Mouse (Mus musculus): ENCODE measurements around the gene Retsat.

Gene Retsat

DNA sequence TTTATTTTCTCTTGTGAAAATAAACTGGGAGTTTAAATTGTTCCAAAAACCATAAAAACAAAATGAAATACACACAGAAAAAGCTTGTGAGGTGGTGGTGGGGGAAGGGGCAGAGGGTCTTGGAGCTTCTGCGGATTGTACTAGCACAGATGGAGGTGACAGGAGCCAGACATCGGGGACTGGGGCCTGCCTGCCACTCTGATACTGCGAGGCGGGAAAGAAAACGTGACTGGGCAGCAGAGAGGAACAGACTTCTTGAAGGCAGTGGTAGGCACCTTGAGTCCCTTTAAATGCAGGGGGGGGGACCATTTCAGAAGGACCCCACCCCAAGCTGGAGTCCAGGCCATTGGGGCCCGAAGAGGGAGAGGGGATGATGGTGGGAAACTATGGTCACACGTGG lies 28.1 kb downstream of the Retsat start:
- DNase-seq: no peak

DNA sequence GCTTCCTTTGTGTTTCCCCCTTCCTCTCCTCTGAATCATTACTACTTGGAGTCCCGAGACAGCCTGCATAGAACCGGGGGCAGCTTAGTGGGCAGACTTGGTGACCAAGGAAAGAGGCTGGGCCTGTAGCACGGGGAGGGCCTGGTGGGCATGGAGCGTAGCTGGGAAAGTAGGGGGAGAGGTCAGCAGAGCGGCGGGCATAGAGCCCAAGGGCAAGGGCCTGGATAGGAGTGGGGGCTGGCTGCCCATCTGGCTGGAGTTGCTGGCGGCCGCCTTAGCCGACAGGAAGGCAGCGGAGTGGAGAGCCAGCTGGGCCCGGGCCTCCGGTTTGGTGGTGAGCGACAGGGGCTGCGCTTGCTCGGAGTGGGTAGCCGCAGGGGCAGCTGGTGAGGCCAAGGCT lies 29.0 kb downstream of the Retsat start:
- peak; percentile 48 to 80 for DNase-seq

DNA sequence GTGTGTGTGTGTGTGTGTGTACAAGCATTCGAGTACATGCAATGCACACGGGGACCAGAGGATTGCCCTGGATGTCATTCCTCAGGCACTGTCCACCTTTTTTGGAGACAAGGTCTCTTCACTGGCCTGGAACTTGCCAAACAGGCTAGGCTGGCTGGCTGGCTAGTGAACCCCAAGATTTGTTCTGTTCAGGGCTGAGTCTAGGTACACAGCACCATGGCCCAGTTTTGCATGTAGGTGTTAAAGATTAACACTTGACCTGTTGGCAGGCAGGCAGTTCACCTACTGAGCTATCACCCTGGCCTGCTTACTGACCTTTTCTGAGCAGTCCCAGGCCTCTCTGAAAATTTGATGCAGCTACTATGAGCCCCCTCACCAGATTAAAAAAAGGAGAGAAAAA lies 32.1 kb downstream of the Retsat start:
- DNase-seq: peak; percentile 71 to 85

DNA sequence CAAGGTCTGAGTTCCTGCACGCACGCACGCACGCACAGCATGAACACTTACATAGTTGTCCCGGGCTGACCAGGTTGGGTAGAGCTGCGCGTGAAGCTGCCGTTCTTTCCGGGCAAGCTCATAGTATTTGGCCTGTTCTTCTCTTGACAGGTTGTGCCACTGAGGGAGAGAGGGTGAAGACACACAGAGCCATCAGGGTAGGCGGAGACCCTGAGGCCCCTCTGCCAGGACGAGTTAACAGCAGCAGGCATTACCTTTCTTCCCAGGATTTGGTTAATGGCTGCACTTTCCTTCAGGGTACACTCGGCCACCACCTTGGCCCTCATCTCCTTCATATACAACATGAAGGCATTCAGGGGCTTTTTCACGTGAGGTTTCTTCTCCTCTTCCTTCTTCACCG lies 32.7 kb downstream of the Retsat start:
- peak in 1 of 2 experiments; percentile 33 for DNase-seq

DNA sequence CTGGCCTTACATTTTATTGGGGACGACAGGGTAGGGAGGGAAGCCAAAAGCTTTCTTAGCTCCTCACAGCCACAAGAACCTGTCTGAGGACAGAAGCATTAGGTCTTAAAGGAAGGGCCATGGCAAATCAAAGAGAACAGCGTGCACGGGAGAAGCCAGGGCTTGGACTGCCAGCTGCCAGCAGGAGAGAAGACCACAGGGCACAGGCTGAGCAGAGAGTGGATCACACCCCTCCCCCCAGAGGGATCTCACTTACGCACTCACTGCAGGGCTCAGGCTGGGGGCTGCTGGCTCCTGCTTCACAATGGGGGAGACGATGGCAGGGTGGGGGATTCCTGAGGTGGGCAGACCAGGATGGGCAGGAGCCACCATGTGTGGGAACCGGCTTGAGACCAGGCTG lies 33.4 kb downstream of the Retsat start:
- DNase-seq: no peak

DNA sequence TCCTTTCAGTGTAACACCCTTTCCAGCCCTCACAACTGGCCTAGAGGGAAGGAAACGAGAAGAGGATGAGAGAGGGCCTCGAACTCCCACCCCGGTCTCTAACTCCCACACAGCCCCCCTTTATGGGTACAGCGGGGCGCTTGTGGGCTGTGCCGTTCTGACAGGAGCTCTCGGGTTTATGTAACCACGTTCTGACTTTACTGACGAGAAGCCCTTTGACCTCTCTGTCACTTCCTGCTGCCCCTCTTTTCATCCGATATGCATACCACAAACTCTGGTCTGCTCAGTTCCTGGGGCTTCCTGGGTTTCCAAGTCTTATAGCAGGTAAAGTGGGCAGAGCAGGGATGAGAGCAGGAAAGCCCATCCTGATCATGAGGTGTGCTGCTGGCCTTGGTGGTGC lies 36.0 kb downstream of the Retsat start:
- no peak for DNase-seq

DNA sequence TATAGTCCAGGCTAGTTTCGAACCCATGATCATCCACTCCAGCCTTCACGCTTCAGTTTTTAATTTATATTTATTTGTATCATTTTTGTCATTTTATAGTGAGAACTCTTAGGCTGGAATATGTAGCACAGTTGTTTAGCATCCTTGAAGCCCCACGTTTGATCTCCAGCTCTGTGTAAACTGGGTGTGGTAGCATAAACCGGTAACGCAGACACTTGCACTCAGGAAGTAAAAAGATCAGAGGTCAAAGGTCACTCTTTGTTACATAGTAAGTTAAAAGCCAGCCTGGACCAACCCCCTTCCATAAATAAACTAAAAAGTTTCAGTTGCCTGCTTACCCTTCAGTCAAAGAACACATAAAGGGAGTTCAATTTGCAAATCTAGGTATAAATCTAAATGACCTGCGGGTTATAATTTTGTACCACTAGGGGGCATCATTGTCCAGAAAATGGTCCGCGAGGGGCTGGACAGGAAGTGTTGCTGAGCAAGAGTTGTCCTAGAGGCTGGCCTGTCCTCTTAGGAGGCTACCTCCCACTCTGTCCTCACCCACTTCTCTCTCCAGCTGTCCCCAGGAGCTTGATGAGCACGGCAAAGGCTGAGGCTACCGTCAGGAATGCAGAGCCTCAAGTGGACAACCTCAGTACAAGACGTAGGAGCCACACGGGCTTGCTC lies 37.6 kb downstream of the Retsat start:
- peak; percentile 67 to 74 for DNase-seq

DNA sequence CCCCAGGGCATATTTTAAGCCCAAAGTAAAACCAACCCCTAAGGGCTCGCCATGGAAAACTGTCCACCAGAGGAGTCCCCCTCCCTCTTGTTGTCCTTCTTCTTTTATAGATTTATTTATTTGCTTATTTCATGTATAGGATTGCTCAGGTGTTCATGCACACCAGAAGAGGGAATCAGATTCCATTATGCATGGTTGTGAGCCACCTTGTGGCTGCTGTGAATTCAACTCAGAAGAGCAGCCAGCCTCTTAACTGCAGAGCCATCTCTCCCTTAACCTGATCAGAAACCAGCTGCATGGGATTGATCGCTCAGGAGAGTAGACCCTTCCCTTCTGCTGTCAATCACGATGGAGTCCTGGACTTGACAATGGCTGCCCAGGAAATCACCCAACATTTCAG lies 38.7 kb downstream of the Retsat start:
- peak in 1 of 2 experiments; percentile 54 for DNase-seq

DNA sequence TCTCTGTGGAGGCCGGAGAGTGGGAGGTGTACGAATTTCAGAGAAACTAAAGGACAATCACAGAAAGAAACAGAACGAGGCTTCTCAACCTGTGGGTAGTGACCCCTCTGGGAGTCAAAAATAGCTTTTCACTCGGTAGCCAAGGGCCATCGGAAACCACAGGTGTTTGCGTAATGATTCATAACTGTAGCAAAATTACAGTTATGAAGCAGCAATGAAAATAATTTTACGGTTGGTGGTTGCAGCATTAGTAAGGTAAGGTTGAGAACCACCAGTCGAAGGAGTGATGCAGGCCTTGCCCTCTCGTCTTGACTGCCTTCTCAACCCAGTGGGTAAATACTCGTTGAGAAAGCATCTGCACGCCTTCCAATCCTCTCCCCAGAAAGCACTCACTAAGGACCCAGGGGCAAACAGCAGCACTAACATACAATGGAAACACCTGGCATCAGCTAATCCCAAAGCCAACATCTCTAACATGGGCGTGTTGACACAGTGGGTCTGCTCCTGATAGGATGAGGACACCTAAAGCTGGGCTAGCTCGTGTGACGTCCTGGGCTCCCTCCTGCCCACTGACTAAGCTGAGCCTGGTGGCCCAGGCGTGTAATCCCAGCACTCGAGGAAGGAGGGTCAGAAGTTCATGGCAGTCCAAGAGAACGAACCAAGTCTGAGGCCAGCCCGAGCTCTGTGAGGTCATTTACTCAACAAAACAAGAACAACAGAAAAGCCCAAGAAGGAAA lies 43.1 kb downstream of the Retsat start:
- DNase-seq: no peak

DNA sequence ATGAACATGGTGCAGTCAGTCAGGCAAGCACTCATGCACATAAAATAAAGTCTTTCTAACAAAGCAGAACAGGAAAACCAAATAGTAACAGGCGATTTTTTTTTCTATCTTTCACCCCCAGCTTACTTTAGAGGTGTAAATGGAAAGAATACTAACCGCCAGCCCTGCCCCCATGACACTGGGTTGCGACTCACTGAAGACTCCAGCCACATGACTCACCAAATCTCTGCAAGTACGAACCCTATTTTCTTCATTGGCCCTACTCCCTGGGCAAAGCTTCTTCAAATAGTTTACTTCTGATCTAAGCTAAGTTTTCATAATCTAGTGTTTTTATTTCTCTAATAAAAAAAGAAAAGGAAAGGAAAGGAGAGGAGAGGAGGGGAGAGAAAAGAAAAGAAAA lies 46.3 kb downstream of the Retsat start:
- DNase-seq: no peak

DNA sequence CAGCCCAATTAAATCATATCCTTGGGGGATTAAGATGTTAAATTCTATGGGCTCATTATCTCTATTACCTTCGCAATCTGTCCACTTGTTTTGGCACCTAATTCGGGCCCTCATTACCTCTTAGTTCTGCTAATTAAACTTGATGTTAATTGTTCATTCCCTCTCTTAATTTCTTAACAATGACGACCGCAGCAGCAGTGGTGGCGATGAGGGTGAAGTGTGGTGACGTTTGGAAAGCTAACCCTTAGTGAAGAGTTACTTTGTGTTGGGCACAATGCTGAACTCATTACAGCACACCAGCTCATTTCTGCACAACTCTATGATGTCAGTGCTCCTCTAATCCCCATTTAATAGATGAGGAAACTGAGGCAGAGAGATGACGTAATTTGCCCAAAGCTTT lies 47.1 kb downstream of the Retsat start:
- no peak for DNase-seq

DNA sequence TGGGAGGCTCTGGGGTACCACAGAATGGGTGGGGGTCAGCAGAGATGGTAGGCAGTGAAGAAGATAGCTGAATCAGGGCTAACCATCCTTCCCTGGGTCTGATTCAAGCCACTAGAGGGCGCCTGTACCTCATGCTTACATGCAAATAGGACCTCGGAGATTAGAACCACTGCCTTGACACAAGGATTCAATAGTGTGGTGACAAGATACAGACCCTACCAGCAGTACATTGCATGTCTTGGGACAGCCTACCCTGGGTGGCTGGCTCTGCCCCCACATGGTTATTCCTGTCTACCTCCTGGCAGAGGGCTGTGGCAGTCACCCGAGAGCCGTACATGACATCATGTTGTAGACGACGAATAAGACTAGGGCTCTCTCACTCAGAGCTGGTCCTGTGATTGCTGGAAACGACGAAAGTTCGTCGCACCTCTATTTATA lies 49.1 kb downstream of the Retsat start:
- DNase-seq: peak; percentile 70 to 88

DNA sequence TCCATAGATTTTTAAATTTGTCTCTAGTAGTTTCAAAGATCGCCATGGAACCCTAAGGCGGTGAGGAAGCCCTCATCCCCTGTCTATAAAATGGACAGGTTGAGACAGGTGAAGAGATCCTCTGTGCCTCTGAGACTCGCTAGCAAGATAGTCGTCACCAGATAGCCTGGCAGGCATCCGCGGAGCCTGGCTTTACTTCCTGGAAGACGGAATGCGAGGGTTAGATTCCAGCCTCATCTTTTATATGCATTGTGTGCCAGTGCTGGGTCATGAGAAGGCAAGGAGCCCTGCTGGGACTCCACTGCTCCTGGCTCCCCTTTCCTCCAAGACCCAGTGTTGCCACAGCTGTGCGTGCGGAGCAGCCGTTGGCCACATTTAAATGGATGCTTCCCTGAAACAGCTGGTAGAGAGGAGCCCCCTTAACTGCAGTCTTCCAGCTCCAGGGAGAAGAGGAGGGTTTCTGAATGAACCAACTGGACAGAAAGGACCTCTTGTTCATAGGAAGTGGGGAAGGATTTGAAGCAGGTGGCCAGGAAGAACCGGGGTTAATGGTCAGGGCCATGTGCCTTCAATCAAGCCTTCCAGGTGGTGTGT lies 49.8 kb downstream of the Retsat start:
- no peak for DNase-seq

DNA sequence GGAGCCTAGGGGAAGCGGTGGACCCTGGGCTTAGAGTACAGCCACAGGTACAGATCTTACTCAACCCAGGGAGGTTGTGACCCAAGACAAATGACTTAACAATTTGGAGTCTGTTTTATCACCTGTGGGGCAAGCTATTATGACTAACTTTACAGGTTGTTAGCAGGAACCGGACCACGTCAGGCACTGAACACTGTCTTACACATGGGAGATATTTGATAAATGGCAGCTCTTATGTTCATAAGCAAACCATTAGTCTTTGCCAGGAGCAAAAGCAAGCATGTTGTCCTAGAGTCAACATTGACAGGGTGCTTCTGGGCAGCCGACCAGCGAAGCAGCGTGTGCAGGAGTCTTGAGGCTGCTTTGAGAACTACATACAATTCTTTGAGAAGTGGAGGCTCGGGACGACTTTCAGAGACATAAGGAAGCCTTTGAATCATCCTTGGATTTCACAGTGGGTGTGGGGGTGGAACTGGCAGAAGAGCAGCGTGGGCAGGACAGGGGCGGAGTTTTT lies 52.1 kb downstream of the Retsat start:
- peak in 1 of 2 experiments; percentile 35 for DNase-seq

DNA sequence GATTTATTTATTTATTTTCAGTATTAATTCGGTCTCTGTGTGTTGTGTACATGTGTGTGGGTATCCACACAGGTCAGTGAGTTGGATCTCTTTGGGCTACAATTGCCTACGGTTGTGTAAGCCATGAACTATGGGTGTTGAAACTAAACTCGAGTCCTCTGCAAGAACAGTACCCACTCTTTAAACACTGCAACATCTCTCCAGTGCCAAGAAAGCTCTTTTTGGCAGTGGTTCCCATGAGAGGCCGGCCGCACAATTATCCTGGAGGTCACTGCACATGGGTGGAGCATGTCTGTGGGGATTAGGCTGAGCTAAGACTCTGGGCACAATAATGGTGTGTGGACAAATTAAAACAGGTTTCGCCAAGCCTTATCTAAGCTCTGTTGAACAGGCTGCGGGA lies 55.1 kb downstream of the Retsat start:
- DNase-seq: peak; percentile 62 to 68

DNA sequence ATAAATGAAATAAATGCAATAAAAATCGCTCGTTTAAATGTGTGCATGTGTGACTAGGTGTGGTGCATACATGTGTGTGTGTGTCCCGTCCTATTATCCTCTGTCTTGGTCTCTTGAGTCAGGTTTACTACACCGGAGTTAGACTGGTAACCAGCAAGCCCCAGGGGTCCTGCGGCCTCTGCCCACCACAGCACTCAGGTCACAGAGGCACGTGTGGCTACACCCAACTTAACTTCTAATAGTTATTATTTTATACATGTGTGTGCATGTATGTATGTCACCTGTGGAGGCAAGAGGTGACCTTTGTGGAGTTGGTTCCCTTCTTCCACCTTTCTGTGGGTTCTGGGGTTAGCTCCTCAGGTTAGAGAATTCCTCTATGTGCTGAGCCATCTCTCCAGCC lies 56.1 kb downstream of the Retsat start:
- DNase-seq: no peak

DNA sequence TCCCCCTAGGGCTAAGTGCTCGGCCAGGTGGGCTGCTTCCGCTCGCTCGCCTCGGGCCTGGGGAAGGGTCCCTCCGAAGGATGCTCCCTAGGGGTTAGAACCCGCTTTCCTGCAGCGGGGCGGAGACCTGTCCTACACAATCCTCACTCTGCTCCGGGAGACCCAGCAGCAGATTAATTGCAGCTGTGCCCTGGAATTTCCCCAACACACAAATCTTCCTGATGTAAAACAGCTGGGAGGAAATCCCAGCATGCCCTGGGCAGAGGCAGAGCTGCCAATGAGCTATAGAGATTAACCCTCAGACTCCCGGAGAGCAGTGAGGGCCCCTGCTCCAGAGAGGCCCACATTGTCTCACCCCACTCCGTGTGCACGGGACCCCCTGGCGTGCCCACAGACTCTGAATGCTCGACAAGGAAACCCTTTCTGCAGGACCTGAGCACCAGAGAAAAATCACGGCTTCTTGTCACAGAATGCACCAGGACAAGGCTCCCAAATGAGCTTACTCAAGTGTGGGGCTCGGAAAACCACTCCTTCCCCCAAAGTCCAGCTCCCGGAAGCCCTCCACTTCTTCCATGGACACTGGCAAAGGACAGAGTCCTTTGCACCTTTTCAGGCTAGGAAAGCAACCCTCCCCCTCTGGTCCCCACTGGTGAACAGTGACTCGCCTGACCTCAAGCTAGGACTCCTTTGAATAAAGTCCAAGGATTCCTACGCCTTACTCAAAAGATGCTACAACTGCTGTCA lies 57.2 kb downstream of the Retsat start:
- peak; percentile 82 to 86 for DNase-seq

DNA sequence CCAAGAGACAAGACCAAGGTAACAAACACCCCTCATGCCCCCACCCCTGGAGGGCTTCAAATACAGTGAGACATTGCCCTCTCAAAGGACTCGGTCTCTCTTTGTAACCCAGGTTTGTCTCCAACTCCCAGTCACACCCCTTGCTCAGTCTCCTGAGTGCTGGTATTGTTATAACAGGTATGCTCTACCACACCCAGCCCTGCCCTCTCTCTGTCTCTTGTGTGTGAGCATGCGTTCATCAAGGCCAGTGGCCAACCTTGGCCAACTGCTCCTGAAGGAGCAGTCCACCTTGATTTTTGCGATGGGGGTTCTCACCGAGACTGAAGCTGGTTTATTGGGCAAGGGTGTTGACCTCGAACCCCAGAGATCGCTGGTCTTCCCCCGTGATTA lies 57.8 kb downstream of the Retsat start:
- no peak for DNase-seq

DNA sequence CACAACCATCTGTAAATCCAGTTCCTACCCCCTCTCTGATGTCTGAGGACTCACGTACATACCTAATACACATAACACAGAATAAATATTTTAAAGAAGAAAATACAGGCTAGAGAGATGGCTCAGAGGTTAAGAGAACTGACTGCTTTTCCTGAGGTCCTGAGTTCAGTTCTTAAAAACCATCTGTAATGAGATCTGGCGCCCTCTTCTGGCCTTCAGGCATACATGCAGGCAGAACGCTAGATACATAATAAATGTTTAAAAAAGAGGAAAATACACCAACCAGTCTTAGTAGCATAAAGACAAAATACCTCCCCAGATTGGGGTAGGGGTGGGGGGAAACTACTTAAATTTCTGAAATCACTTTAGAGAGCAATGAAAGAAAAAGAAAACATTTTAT lies 59.7 kb downstream of the Retsat start:
- peak in 1 of 2 experiments; percentile 33 for DNase-seq
